26 mouse cellular contexts compared by ENCODE assay signal in genomic region chr5:136820911-136821310, GRCm38 (mm10).
DNase-seq lines count a peak whose midpoint lies in the region; ATAC-seq and TF ChIP-seq lines count a peak whose summit lies in the region.
"Had no signal": no experiment of that assay in that cellular context is flagged by ENCODE, and none has a peak within 500 bp of the region (broad histone marks: within the 10 kb centered on the region; RNA-seq: fewer than 3 reads in every experiment).

No protein-coding gene starts in this region.

- no peak for DNase-seq in hindbrain, postnatal 0 days (ENCODE audit: low spot score)
- DNase-seq in hindbrain, embryonic 10.5 days (ENCODE audit: low spot score), result no peak
- peak; percentile 17 for DNase-seq in midbrain, embryonic 11.5 days (ENCODE audit: low spot score, missing footprints)
- peak; percentile 48 for DNase-seq in ES-CJ7 (ENCODE audit: low read depth, low spot score)
- DNase-seq in layer of hippocampus, adult 9-11 months, result no peak
- DNase-seq in layer of hippocampus, adult 2 months (ENCODE audit: low spot score in 2 of 2), result no peak
- DNase-seq: adrenal gland, adult 8-10 months; adrenal gland, postnatal 25 days; B cell, adult 2 months; cerebellum, adult 11-12 months; cerebellum, adult 8-10 months; cerebellum, postnatal 10 days; cerebellum, postnatal 36 days; gastrocnemius, postnatal 10 days; gastrocnemius, postnatal 36 days; heart, adult 2 months; heart, postnatal 14 days; heart, postnatal 4 days had no signal

- H3K27me3 ChIP-seq in hindbrain, postnatal 0 days (ENCODE audit: insufficient read depth, low read length), result no peaks in the 10 kb centered on the region
- no peaks in the 10 kb centered on the region for H3K27me3 ChIP-seq in hindbrain, embryonic 10.5 days (ENCODE audit: insufficient read depth, poor library complexity, severe bottlenecking)
- H3K27me3 ChIP-seq in midbrain, embryonic 11.5 days (ENCODE audit: control insufficient read depth, insufficient read depth, low read length), result no peaks in the 10 kb centered on the region
- H3K27me3 ChIP-seq in midbrain, embryonic 13.5 days, result no peaks in the 10 kb centered on the region
- H3K27me3 ChIP-seq: forebrain, embryonic 13.5 days; heart, embryonic 13.5 days; hindbrain, embryonic 12.5 days; hindbrain, embryonic 15.5 days had no signal

- no peak overlapping the region for H3K4me3 ChIP-seq in hindbrain, postnatal 0 days (ENCODE audit: low read length)
- no peak overlapping the region for H3K4me3 ChIP-seq in hindbrain, embryonic 10.5 days
- no peak overlapping the region for H3K4me3 ChIP-seq in midbrain, embryonic 11.5 days (ENCODE audit: low read depth, low read length)
- no peak overlapping the region for H3K4me3 ChIP-seq in midbrain, embryonic 13.5 days (replicated peaks)
- H3K4me3 ChIP-seq in layer of hippocampus, adult 2 months, result no peak overlapping the region
- H3K4me3 ChIP-seq: forebrain, embryonic 10.5 days; forebrain, embryonic 13.5 days; heart, adult 2 months; heart, embryonic 10.5 days; heart, embryonic 13.5 days; hindbrain, embryonic 12.5 days; hindbrain, embryonic 15.5 days had no signal

- H3K4me2 ChIP-seq in hindbrain, postnatal 0 days (ENCODE audit: low read depth, low read length), result no peak overlapping the region
- H3K4me2 ChIP-seq in midbrain, embryonic 11.5 days, result no peak overlapping the region
- H3K4me2 ChIP-seq in midbrain, embryonic 13.5 days (replicated peaks), result no peak overlapping the region
- H3K4me2 ChIP-seq: forebrain, embryonic 13.5 days; heart, embryonic 13.5 days; hindbrain, embryonic 12.5 days; hindbrain, embryonic 15.5 days had no signal

- no peak overlapping the region for H3K27ac ChIP-seq in hindbrain, postnatal 0 days
- H3K27ac ChIP-seq in hindbrain, embryonic 10.5 days, result no peak overlapping the region
- no peak overlapping the region for H3K27ac ChIP-seq in midbrain, embryonic 11.5 days (ENCODE audit: low read depth, low read length)
- no peak overlapping the region for H3K27ac ChIP-seq in midbrain, embryonic 13.5 days
- no peak overlapping the region for H3K27ac ChIP-seq in layer of hippocampus, adult 2 months
- H3K27ac ChIP-seq: forebrain, embryonic 10.5 days; forebrain, embryonic 13.5 days; heart, adult 2 months; heart, embryonic 10.5 days; heart, embryonic 13.5 days; hindbrain, embryonic 12.5 days; hindbrain, embryonic 15.5 days had no signal

- TF ChIP-seq CTCF in hindbrain, postnatal 0 days (IDR thresholded peaks at IDR 0.05; ENCODE audit: low read depth), result 0 out of 2 replicates have a peak, but pooled peaks have one; percentile 3
- TF ChIP-seq CTCF in layer of hippocampus, adult 2 months (conservative IDR thresholded peaks at IDR 0.05), result no peak

- WGBS in hindbrain, postnatal 0 days, result 85% methylated on average over 2 of the region's 2 CpGs
- WGBS in hindbrain, embryonic 10.5 days, result 93% methylated on average over 2 of the region's 2 CpGs
- WGBS in midbrain, embryonic 11.5 days, result 89% methylated on average over 2 of the region's 2 CpGs
- WGBS in midbrain, embryonic 13.5 days, result 87% methylated on average over 2 of the region's 2 CpGs

- no peak for ATAC-seq in hindbrain, postnatal 0 days
- no peak for ATAC-seq in midbrain, embryonic 11.5 days (ENCODE audit: low FRiP score)
- no peak for ATAC-seq in midbrain, embryonic 13.5 days
- ATAC-seq: forebrain, embryonic 13.5 days; forebrain, embryonic 16.5 days had no signal

- no peak overlapping the region for H3K9ac ChIP-seq in hindbrain, postnatal 0 days (replicated peaks; ENCODE audit: low read length)
- H3K9ac ChIP-seq in midbrain, embryonic 11.5 days (ENCODE audit: low read length), result no peak overlapping the region
- H3K9ac ChIP-seq in midbrain, embryonic 13.5 days (replicated peaks), result no peak overlapping the region
- H3K9ac ChIP-seq: forebrain, embryonic 13.5 days; heart, embryonic 13.5 days; hindbrain, embryonic 12.5 days; hindbrain, embryonic 15.5 days had no signal

- no peaks in the 10 kb centered on the region for H3K36me3 ChIP-seq in hindbrain, postnatal 0 days (ENCODE audit: insufficient read depth, low read length)
- peaks cover 9% of the 10 kb centered on the region for H3K36me3 ChIP-seq in hindbrain, embryonic 10.5 days
- no peaks in the 10 kb centered on the region for H3K36me3 ChIP-seq in midbrain, embryonic 11.5 days (ENCODE audit: control insufficient read depth, insufficient read depth, low read length)
- H3K36me3 ChIP-seq in midbrain, embryonic 13.5 days, result no peaks in the 10 kb centered on the region
- H3K36me3 ChIP-seq: hindbrain, embryonic 15.5 days had no signal

- H3K4me1 ChIP-seq in hindbrain, postnatal 0 days (ENCODE audit: insufficient read depth, low read length), result no peaks in the 10 kb centered on the region
- no peaks in the 10 kb centered on the region for H3K4me1 ChIP-seq in hindbrain, embryonic 10.5 days (replicated peaks)
- H3K4me1 ChIP-seq in midbrain, embryonic 11.5 days (ENCODE audit: control insufficient read depth, insufficient read depth, low read length), result no peaks in the 10 kb centered on the region
- H3K4me1 ChIP-seq in midbrain, embryonic 13.5 days (replicated peaks), result no peaks in the 10 kb centered on the region
- H3K4me1 ChIP-seq: forebrain, embryonic 10.5 days; forebrain, embryonic 13.5 days; heart, embryonic 10.5 days; hindbrain, embryonic 12.5 days; hindbrain, embryonic 15.5 days had no signal

- no peaks in the 10 kb centered on the region for H3K9me3 ChIP-seq in hindbrain, postnatal 0 days (ENCODE audit: low read length)
- H3K9me3 ChIP-seq in hindbrain, embryonic 10.5 days, result peaks cover 9% of the 10 kb centered on the region; the same call in 1 of the 2 replicates
- H3K9me3 ChIP-seq in midbrain, embryonic 11.5 days (ENCODE audit: control insufficient read depth, low read length), result no peaks in the 10 kb centered on the region
- H3K9me3 ChIP-seq in midbrain, embryonic 13.5 days, result no peaks in the 10 kb centered on the region
- H3K9me3 ChIP-seq: hindbrain, embryonic 12.5 days; hindbrain, embryonic 15.5 days had no signal

Comparison
In these comparisons a context has a peak if more than half of its experiments do, and no peak if none do; other contexts are left out.
1. DNase-seq: peak in midbrain, embryonic 11.5 days (single experiment) and ES-CJ7 (single experiment); none in hindbrain, postnatal 0 days (single experiment), hindbrain, embryonic 10.5 days (single experiment), layer of hippocampus, adult 9-11 months (single experiment) and layer of hippocampus, adult 2 months (0 of 2).